Comparison of ENCODE assay signal across 8 mouse cellular contexts in the genomic region with DNA sequence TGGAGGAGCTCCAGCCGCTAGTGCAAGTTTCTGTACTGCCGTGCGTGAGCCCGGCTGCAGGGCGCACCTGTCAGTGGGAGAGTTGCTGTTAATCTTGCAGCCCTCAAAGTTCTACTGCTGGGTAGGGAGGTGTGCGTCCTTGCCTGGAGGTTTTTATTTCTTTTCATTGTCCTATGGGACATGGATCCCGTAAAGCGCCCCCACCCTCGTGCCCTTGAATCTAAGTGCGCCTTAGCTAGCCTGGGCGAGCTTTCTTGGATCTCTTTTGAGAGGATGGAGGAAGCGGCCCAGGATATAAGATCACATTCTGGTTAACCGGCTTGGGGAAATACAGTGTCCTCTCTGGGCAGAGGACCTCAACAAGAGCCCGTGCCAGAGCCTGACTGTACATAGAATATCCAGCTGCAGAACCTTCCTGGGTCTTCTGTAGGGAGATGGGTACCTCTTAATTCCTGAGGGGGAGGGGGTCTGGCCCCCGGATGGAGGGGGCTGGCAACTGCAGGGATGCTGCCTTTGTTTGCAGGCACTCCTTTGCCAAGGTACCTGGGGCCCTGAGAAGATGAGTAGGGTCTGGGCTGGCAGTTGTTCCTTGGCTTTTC. TPM values are rescaled to one million over a fixed set of nuclear protein-coding genes. Genes with fewer than 3 reads are reported as not detected.
DNase-seq lines count a peak whose midpoint lies in the region; ATAC-seq and TF ChIP-seq lines count a peak whose summit lies in the region.

No protein-coding gene starts in this region.

- peaks cover 20% of the 10 kb centered on the region for H3K4me1 ChIP-seq in lung, postnatal 0 days (ENCODE audit: insufficient read depth, low read depth, low read length)
- H3K4me1 ChIP-seq in intestine, postnatal 0 days (replicated peaks; ENCODE audit: control insufficient read depth, insufficient read depth, low read length): peaks cover 9% of the 10 kb centered on the region; the same call in 1 of the 2 replicates

- no peak overlapping the region for H3K27ac ChIP-seq in lung, postnatal 0 days (ENCODE audit: low read length)
- no peak overlapping the region for H3K27ac ChIP-seq in intestine, postnatal 0 days (ENCODE audit: low read depth, low read length)

- no peaks in the 10 kb centered on the region for H3K79me2 ChIP-seq in myocyte (ENCODE audit: control insufficient read depth, insufficient read depth)

- 1% methylated on average over 15 of the region's 15 CpGs for WGBS in lung, postnatal 0 days
- under 1% methylated on average over 15 of the region's 15 CpGs for WGBS in intestine, postnatal 0 days

- peak overlapping the region; percentile 50 for H3K4me3 ChIP-seq in lung, postnatal 0 days (ENCODE audit: low read depth, low read length)
- peak overlapping the region; percentile 58 for H3K4me3 ChIP-seq in intestine, postnatal 0 days (ENCODE audit: low read depth, low read length)
- H3K4me3 ChIP-seq in myocyte: no peak overlapping the region

- H3K9me3 ChIP-seq in lung, postnatal 0 days (ENCODE audit: low read length): no peaks in the 10 kb centered on the region
- no peaks in the 10 kb centered on the region for H3K9me3 ChIP-seq in intestine, postnatal 0 days (ENCODE audit: control insufficient read depth)

- ATAC-seq in lung, postnatal 0 days: no peak
- ATAC-seq in intestine, postnatal 0 days: no peak
- no peak for ATAC-seq in erythroid progenitor cell, adult 5-6 weeks (replicated peaks; ENCODE audit: low FRiP score, poor library complexity, severe bottlenecking)

- TF ChIP-seq CTCF in lung, postnatal 0 days (IDR thresholded peaks at IDR 0.05): no peak
- TF ChIP-seq CTCF in intestine, postnatal 0 days (IDR thresholded peaks at IDR 0.05; ENCODE audit: low read depth): no peak

- no peaks in the 10 kb centered on the region for H3K36me3 ChIP-seq in lung, postnatal 0 days (ENCODE audit: insufficient read depth, low read length)
- H3K36me3 ChIP-seq in intestine, postnatal 0 days (ENCODE audit: control insufficient read depth, insufficient read depth): peaks cover 16% of the 10 kb centered on the region; the same call in 1 of the 2 replicates
- H3K36me3 ChIP-seq in myocyte (ENCODE audit: control insufficient read depth, insufficient read depth): no peaks in the 10 kb centered on the region

- no peak overlapping the region for H3ac ChIP-seq in myocyte (ENCODE audit: control insufficient read depth, insufficient read length)

- peak; percentile 31 for DNase-seq in adrenal gland, adult 2 months
- DNase-seq in adrenal gland, postnatal 4 days (ENCODE audit: low spot score in 2 of 2): no peak
- DNase-seq in lung, postnatal 0 days (ENCODE audit: low spot score): no peak
- DNase-seq in lung, postnatal 14 days: no peak
- DNase-seq in frontal cortex, adult 2 months (ENCODE audit: extremely low spot score in 1 of 2, low spot score in 1 of 2): no peak

- H3K27me3 ChIP-seq in lung, postnatal 0 days (replicated peaks; ENCODE audit: insufficient read depth, low read length): peaks cover 4% of the 10 kb centered on the region; the same call in 1 of the 2 replicates
- peaks cover 18% of the 10 kb centered on the region for H3K27me3 ChIP-seq in intestine, postnatal 0 days (replicated peaks; ENCODE audit: control insufficient read depth, insufficient read depth, low read length)
- H3K27me3 ChIP-seq in myocyte (ENCODE audit: control insufficient read depth, insufficient read depth, insufficient read length): peaks cover 22% of the 10 kb centered on the region

- peak overlapping the region; percentile 97 for H3K4me2 ChIP-seq in lung, postnatal 0 days (replicated peaks; ENCODE audit: low read depth, low read length)
- H3K4me2 ChIP-seq in intestine, postnatal 0 days (replicated peaks; ENCODE audit: low read depth): peak overlapping the region; percentile 98
- H3K4me2 ChIP-seq in myocyte (ENCODE audit: low read depth): peak overlapping the region; percentile 35

- TF ChIP-seq POLR2A in myocyte (IDR thresholded peaks at IDR 0.05; ENCODE audit: insufficient read length, low read depth): no peak

- no peak overlapping the region for H3K9ac ChIP-seq in lung, postnatal 0 days (replicated peaks; ENCODE audit: low read depth)
- peak overlapping the region; percentile 38; the same call in 1 of the 2 replicates for H3K9ac ChIP-seq in intestine, postnatal 0 days (ENCODE audit: low read depth, low read length)

- TF ChIP-seq EP300 in lung, postnatal 0 days (IDR thresholded peaks at IDR 0.05): no peak

TF ChIP-seq in myocyte, 11 proteins besides CTCF, POLR2A, EP300 and RAD21:
- TF ChIP-seq POLR2AphosphoS2 (IDR thresholded peaks at IDR 0.05; ENCODE audit: insufficient read length, low read depth) (no peak), MAX (IDR thresholded peaks at IDR 0.05; ENCODE audit: low read depth) (no peak), SRF (IDR thresholded peaks at IDR 0.05; ENCODE audit: control insufficient read depth, insufficient read length, low read depth) (no peak), USF1 (IDR thresholded peaks at IDR 0.05; ENCODE audit: low read depth) (no peak), MYOD1 (IDR thresholded peaks at IDR 0.05; ENCODE audit: control insufficient read depth in 1 of 3, insufficient read length in 2 of 3, low read depth in 2 of 3) (peak in 1 of 3 experiments; percentile 25)

RNA-seq across cellular contexts. Expression of gene Has3, which starts 1.4 kb away (rescaled TPM):
- under 1 TPM; 0.35 to 0.37 TPM for total RNA-seq in adrenal gland, adult 2 months (2021)
- 0.50 and 0.68 TPM in 2 replicates for polyA plus RNA-seq in adrenal gland, adult 2 months (2012; rRNA removed)
- 1 to 10 TPM; 1.1 to 1.3 TPM for total RNA-seq in adrenal gland, postnatal 4 days (2021)
- polyA plus RNA-seq in lung, postnatal 0 days (2015; fragmentation: Nextera tagmentation; extraction: Ambion mirVana): 0.13 and 0.32 TPM in 2 replicates
- polyA plus RNA-seq in intestine, postnatal 0 days (2015; fragmentation: Nextera tagmentation; extraction: Ambion mirVana): 0.07 and 0.14 TPM in 2 replicates
- 0.12 TPM for polyA plus RNA-seq in myocyte (2012; fragmentation: generic; extraction: Trizol)
- not detected in 2 replicates for total RNA-seq in erythroid progenitor cell, adult 5-6 weeks (2015; ENCODE audit: low replicate concordance)
- total RNA-seq in erythroid progenitor cell, adult 5-6 weeks (2017; ENCODE audit: low replicate concordance): 0.51 TPM in 1 of 2 replicates, not detected in the other
- polyA plus RNA-seq in frontal cortex, adult 2 months (2012; rRNA removed): 0.78 and 0.90 TPM in 2 replicates

RNA-seq across cellular contexts. Expression of gene Utp4, which starts 22.0 kb away (rescaled TPM):
- 10 to 100 TPM; 40.6 to 50.1 TPM for total RNA-seq in adrenal gland, adult 2 months (2021)
- polyA plus RNA-seq in adrenal gland, adult 2 months (2012; rRNA removed): 17.2 and 20.5 TPM in 2 replicates
- total RNA-seq in adrenal gland, postnatal 4 days (2021): 10 to 100 TPM; 45.1 to 47.0 TPM
- 25.4 and 26.7 TPM in 2 replicates for polyA plus RNA-seq in lung, postnatal 0 days (2015; fragmentation: Nextera tagmentation; extraction: Ambion mirVana)
- 22.8 and 25.1 TPM in 2 replicates for polyA plus RNA-seq in intestine, postnatal 0 days (2015; fragmentation: Nextera tagmentation; extraction: Ambion mirVana)
- polyA plus RNA-seq in myocyte (2012; fragmentation: generic; extraction: Trizol): 45.8 TPM
- total RNA-seq in erythroid progenitor cell, adult 5-6 weeks (2015; ENCODE audit: low replicate concordance): 13.0 and 18.4 TPM in 2 replicates
- 5.9 and 8.9 TPM in 2 replicates for total RNA-seq in erythroid progenitor cell, adult 5-6 weeks (2017; ENCODE audit: low replicate concordance)
- polyA plus RNA-seq in frontal cortex, adult 2 months (2012; rRNA removed): 27.4 and 28.9 TPM in 2 replicates

Comparison
In these comparisons a context has a peak if more than half of its experiments do, and no peak if none do; other contexts are left out.
1. H3K4me2 ChIP-seq: peak in every context shown above with its lines; median percentile 98 in intestine, postnatal 0 days; 97 in lung, postnatal 0 days; 35 in myocyte.